9 mouse cellular contexts compared by ENCODE assay signal in the genomic region with DNA sequence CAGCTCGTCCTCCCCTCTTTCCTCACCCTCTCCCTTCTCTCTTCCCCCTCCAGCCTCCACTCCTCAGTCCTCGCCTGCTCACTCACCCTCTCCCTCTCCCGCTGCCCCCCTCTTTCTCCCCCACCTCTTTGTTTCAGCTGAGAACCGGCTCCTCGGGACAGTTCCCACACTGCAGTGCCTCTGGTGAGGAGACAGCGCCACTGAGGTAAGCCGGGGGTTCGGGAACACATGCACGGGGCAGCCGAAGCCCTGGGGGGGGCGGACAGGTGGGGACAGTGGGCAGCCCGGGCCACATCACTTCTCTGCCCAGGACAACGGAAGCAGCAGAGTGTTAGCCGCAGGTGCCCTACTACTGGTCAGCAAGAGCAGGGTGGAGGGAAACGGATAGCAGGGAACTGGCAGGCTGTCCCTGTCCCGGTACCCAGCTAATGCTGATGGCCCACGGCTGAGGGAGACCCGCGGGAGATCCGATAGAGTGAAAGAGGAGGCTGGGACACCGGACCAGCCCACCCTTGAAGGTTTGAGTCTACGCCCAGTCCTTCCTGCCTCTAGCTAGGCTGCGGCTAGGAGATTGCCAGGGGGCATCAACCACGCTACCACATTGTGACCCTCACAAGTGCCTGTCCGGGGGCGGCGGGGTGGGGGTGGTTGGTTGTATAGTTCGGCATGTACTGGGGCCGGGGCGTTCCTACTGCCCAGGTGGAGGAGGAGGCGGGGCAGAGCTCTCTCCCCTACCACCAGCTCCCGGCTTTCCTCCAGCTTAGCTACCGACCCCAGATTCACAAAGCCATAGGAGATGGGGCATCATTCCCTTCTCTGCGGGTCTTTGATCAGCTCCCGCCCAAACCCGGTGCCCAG. TPM values are rescaled to one million over a fixed set of nuclear protein-coding genes. Genes with fewer than 3 reads are reported as not detected.
DNase-seq lines count a peak whose midpoint lies in the region; ATAC-seq and TF ChIP-seq lines count a peak whose summit lies in the region.
"Had no signal": no experiment of that assay in that cellular context is flagged by ENCODE, and none has a peak within 500 bp of the region (broad histone marks: within the 10 kb centered on the region; RNA-seq: fewer than 3 reads in every experiment).

No protein-coding gene starts in this region.

- intact Hi-C loops in heart, postnatal 36 days (cut with DNase I): no loop called here
- intact Hi-C loops in left cerebral cortex, postnatal 14 days (cut with DNase I): no loop called here
- intact Hi-C loops in heart, adult 2 months (cut with DNase I): no loop called here

- peak overlapping the region; percentile 34 for H3K4me3 ChIP-seq in heart, embryonic 15.5 days
- peak overlapping the region; percentile 32 for H3K4me3 ChIP-seq in intestine, embryonic 14.5 days (ENCODE audit: low read depth, low read length)
- H3K4me3 ChIP-seq in heart, adult 2 months: no peak overlapping the region

- H3K9ac ChIP-seq in heart, embryonic 15.5 days: no peak overlapping the region
- H3K9ac ChIP-seq in intestine, embryonic 14.5 days (ENCODE audit: low read length): peak overlapping the region; percentile 43
- no peak overlapping the region for H3K9ac ChIP-seq in heart, adult 2 months (ENCODE audit: low read depth, low read length)

- no peaks in the 10 kb centered on the region for H3K79me2 ChIP-seq in heart, adult 2 months (replicated peaks; ENCODE audit: control insufficient read depth, insufficient read depth, low read length)

- H3K27me3 ChIP-seq in heart, embryonic 15.5 days: peaks cover 65% of the 10 kb centered on the region
- H3K27me3 ChIP-seq in intestine, embryonic 14.5 days (replicated peaks; ENCODE audit: control insufficient read depth, insufficient read depth, low read length): peaks cover 40% of the 10 kb centered on the region
- peaks cover 17% of the 10 kb centered on the region for H3K27me3 ChIP-seq in heart, adult 2 months (ENCODE audit: control insufficient read depth, insufficient read depth, low read length)

- no peak for TF ChIP-seq EP300 in heart, adult 2 months (IDR thresholded peaks at IDR 0.05; ENCODE audit: insufficient read depth, low read depth, low read length)

- no peaks in the 10 kb centered on the region for H3K9me3 ChIP-seq in heart, embryonic 15.5 days (replicated peaks)
- no peaks in the 10 kb centered on the region for H3K9me3 ChIP-seq in intestine, embryonic 14.5 days (ENCODE audit: control insufficient read depth, low read length)
- H3K9me3 ChIP-seq: G1E had no signal

- WGBS in heart, embryonic 15.5 days: 3% methylated on average over 35 of the region's 36 CpGs
- under 1% methylated on average over 36 of the region's 36 CpGs for WGBS in intestine, embryonic 14.5 days
- 3% methylated on average over 36 of the region's 36 CpGs for WGBS in heart, adult 2 months

- ATAC-seq in heart, embryonic 15.5 days (replicated peaks; ENCODE audit: insufficient number of reproducible peaks, insufficient read depth, low FRiP score, low read depth): 0 out of 2 replicates have a peak, but pooled peaks have one; percentile 17
- ATAC-seq in intestine, embryonic 14.5 days (replicated peaks; ENCODE audit: low FRiP score, low TSS enrichment, low read depth): peak; percentile 54; the same call in 1 of the 2 replicates

- TF ChIP-seq CTCF in heart, adult 2 months (IDR thresholded peaks at IDR 0.05): no peak

- H3K36me3 ChIP-seq in heart, embryonic 15.5 days: no peaks in the 10 kb centered on the region
- H3K36me3 ChIP-seq in intestine, embryonic 14.5 days (ENCODE audit: control insufficient read depth, insufficient read depth, low read length): no peaks in the 10 kb centered on the region
- H3K36me3 ChIP-seq in heart, adult 2 months (ENCODE audit: control insufficient read depth, insufficient read depth, low read length): no peaks in the 10 kb centered on the region
- H3K36me3 ChIP-seq: G1E had no signal

- no peak for DNase-seq in heart, postnatal 36 days
- DNase-seq in embryo, embryonic 10.5 days (ENCODE audit: low spot score): peak; percentile 68
- peak; percentile 74 for DNase-seq in intestine, embryonic 14.5 days (ENCODE audit: low spot score)
- DNase-seq in naive thymus-derived CD4-positive, alpha-beta T cell, adult 2 months (ENCODE audit: low read depth): peak; percentile 21
- DNase-seq in left cerebral cortex, postnatal 14 days (ENCODE audit: low spot score in 2 of 2): no peak
- DNase-seq in lung, postnatal 25 days (ENCODE audit: low spot score): no peak
- DNase-seq in heart, adult 2 months: no peak

- no peak for TF ChIP-seq POLR2A in heart, adult 2 months (IDR thresholded peaks at IDR 0.05; ENCODE audit: insufficient read depth, low read depth, low read length)

- peak overlapping the region; percentile 56 for H3K4me2 ChIP-seq in heart, embryonic 15.5 days
- peak overlapping the region; percentile 71 for H3K4me2 ChIP-seq in intestine, embryonic 14.5 days (ENCODE audit: low read length)

- no peak overlapping the region for H3K27ac ChIP-seq in heart, embryonic 15.5 days
- H3K27ac ChIP-seq in intestine, embryonic 14.5 days (ENCODE audit: low read depth): no peak overlapping the region
- H3K27ac ChIP-seq in heart, adult 2 months: no peak overlapping the region

- H3K4me1 ChIP-seq in heart, embryonic 15.5 days (replicated peaks): peaks cover 12% of the 10 kb centered on the region
- peaks cover 11% of the 10 kb centered on the region for H3K4me1 ChIP-seq in intestine, embryonic 14.5 days (replicated peaks; ENCODE audit: control insufficient read depth, insufficient read depth, low read length)
- no peaks in the 10 kb centered on the region for H3K4me1 ChIP-seq in heart, adult 2 months (ENCODE audit: control insufficient read depth, insufficient read depth, low read length)

RNA-seq across cellular contexts. Expression of a gene that starts 9.2 kb away (rescaled TPM):
- 0.74 and 1.1 TPM in 2 replicates for polyA plus RNA-seq in heart, embryonic 15.5 days (2015; fragmentation: Nextera tagmentation; extraction: Ambion mirVana)
- 1 to 10 TPM; 1.3 to 1.7 TPM for total RNA-seq in heart, postnatal 36 days (2021)
- polyA plus RNA-seq in intestine, embryonic 14.5 days (2014; fragmentation: Nextera tagmentation; extraction: Ambion mirVana): 1.7 TPM in 2 replicates
- 1 to 10 TPM; 4.8 to 5.6 TPM for total RNA-seq in left cerebral cortex, postnatal 14 days (2021)
- 1 to 10 TPM; 1.6 to 2.3 TPM for total RNA-seq in heart, adult 2 months (2021)
- polyA plus RNA-seq in heart, adult 2 months (2012; rRNA removed): 2.0 and 3.4 TPM in 2 replicates

RNA-seq across cellular contexts. Expression of a gene that starts 22.0 kb away (rescaled TPM):
- polyA plus RNA-seq in heart, embryonic 15.5 days (2015; fragmentation: Nextera tagmentation; extraction: Ambion mirVana): 16.7 and 19.7 TPM in 2 replicates
- total RNA-seq in heart, postnatal 36 days (2021): 10 to 100 TPM; 34.6 to 43.4 TPM
- 22.9 and 23.8 TPM in 2 replicates for polyA plus RNA-seq in intestine, embryonic 14.5 days (2014; fragmentation: Nextera tagmentation; extraction: Ambion mirVana)
- 100 to 1,000 TPM; 146 to 149 TPM for total RNA-seq in left cerebral cortex, postnatal 14 days (2021)
- total RNA-seq in heart, adult 2 months (2021): 10 to 100 TPM; 35.1 to 37.0 TPM
- polyA plus RNA-seq in heart, adult 2 months (2012; rRNA removed): 30.5 and 61.6 TPM in 2 replicates

RNA-seq across cellular contexts. Expression of a gene that starts 50.8 kb away (rescaled TPM):
- polyA plus RNA-seq in heart, embryonic 15.5 days (2015; fragmentation: Nextera tagmentation; extraction: Ambion mirVana): 23.1 and 33.6 TPM in 2 replicates
- total RNA-seq in heart, postnatal 36 days (2021): 10 to 100 TPM; 12.2 to 13.8 TPM
- 31.2 and 33.6 TPM in 2 replicates for polyA plus RNA-seq in intestine, embryonic 14.5 days (2014; fragmentation: Nextera tagmentation; extraction: Ambion mirVana)
- total RNA-seq in left cerebral cortex, postnatal 14 days (2021): 10 to 100 TPM; 16.8 to 19.0 TPM
- total RNA-seq in heart, adult 2 months (2021): 10 to 100 TPM; 10.8 to 12.1 TPM
- 17.4 and 18.9 TPM in 2 replicates for polyA plus RNA-seq in heart, adult 2 months (2012; rRNA removed)

RNA-seq across cellular contexts. Expression of a gene that starts 52.2 kb away (rescaled TPM):
- 0.10 and 0.43 TPM in 2 replicates for polyA plus RNA-seq in heart, embryonic 15.5 days (2015; fragmentation: Nextera tagmentation; extraction: Ambion mirVana)
- total RNA-seq in heart, postnatal 36 days (2021): not detected
- 57.6 and 64.5 TPM in 2 replicates for polyA plus RNA-seq in intestine, embryonic 14.5 days (2014; fragmentation: Nextera tagmentation; extraction: Ambion mirVana)
- total RNA-seq in left cerebral cortex, postnatal 14 days (2021): 1 to 10 TPM; 2.5 to 3.3 TPM
- not detected for total RNA-seq in heart, adult 2 months (2021)
- not detected in 2 replicates for polyA plus RNA-seq in heart, adult 2 months (2012; rRNA removed)
- polyA plus RNA-seq: G1E had no signal

RNA-seq across cellular contexts. Expression of a gene that starts 54.1 kb away (rescaled TPM):
- 46.7 and 52.9 TPM in 2 replicates for polyA plus RNA-seq in heart, embryonic 15.5 days (2015; fragmentation: Nextera tagmentation; extraction: Ambion mirVana)
- total RNA-seq in heart, postnatal 36 days (2021): 100 to 1,000 TPM; 266 to 269 TPM
- polyA plus RNA-seq in intestine, embryonic 14.5 days (2014; fragmentation: Nextera tagmentation; extraction: Ambion mirVana): 56.4 and 59.5 TPM in 2 replicates
- total RNA-seq in left cerebral cortex, postnatal 14 days (2021): 10 to 100 TPM; 61.6 to 64.0 TPM
- 100 to 1,000 TPM; 182 to 219 TPM for total RNA-seq in heart, adult 2 months (2021)
- polyA plus RNA-seq in heart, adult 2 months (2012; rRNA removed): 251 and 268 TPM in 2 replicates

Comparison
In these comparisons a context has a peak if more than half of its experiments do, and no peak if none do; other contexts are left out.
1. DNase-seq: peak in embryo, embryonic 10.5 days (single experiment), intestine, embryonic 14.5 days (single experiment) and naive thymus-derived CD4-positive, alpha-beta T cell, adult 2 months (single experiment); none in heart, postnatal 36 days (0 of 2), left cerebral cortex, postnatal 14 days (0 of 2), lung, postnatal 25 days (single experiment) and heart, adult 2 months (0 of 2).